Mouse (Mus musculus): ENCODE measurements around the gene Dgkh. TPM values are rescaled to one million over a fixed set of nuclear protein-coding genes. Genes with fewer than 3 reads are reported as not detected.

The Dgkh gene
- polyA plus RNA-seq, 1 experiment: 0.82 TPM

DNA sequence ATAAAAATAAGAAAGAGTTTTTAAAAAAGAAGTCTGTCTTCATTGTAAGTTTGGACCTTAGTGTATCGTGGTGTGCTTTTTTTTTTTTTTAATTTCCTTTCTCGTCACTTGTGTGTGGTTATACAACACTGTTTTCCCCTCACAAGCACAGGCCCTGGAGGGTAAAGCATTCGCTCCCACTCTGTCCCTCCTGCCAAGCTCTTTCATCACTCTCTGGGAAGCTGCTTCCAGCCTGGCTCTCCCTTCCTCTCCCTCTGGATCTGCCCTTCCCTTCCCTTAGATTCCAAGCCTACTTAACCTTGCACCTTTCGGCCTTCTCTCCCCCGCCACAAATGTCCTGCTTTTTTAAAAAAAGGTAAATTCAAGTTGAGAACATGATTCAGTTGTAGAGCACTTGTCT, 69.9 kb downstream of the Dgkh start:
- H3K4me3 ChIP-seq (ENCODE audit: extremely low read depth, insufficient read depth, insufficient read length): no peak overlapping the region
- no peaks in the 10 kb centered on the region for H3K4me1 ChIP-seq (ENCODE audit: control insufficient read depth, insufficient read depth, insufficient read length)
- no peak for TF ChIP-seq CTCF (IDR thresholded peaks at IDR 0.05; ENCODE audit: extremely low read depth, insufficient read depth, insufficient read length, insufficient replicate concordance)
- TF ChIP-seq POLR2A (IDR thresholded peaks at IDR 0.05; ENCODE audit: low read depth, low read length): no peak
- WGBS: 68% methylated on average over 5 of the region's 5 CpGs
- no peaks in the 10 kb centered on the region for H3K27me3 ChIP-seq (ENCODE audit: control insufficient read depth, insufficient read depth, low read length)
- H3K36me3 ChIP-seq (ENCODE audit: control insufficient read depth, insufficient read depth, low read length): no peaks in the 10 kb centered on the region
- no peak for DNase-seq (ENCODE audit: low read depth in 1 of 2, low spot score in 2 of 2)
- no peak overlapping the region for H3K27ac ChIP-seq (ENCODE audit: insufficient read depth, low read length)

DNA sequence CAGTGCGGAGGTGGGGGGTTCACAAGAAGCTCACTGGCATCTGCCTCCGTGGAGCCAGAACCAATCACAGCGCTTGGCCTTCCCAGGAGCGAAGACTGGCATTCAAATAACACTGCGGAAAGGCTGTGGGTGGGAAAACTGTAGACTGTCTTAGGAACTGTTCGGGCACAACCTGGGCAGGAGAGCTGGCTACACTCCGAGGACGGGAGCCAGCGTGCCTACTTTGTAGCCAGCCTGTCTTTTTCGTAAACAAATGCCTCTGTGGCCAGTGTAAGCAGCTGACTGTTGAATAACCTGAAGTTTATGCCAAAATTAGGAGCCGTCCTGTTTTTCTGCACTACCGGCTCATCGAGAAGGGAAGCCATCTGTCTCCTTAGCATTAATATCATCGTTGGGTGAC, 71.1 kb downstream of the Dgkh start:
- Histone ChIP-seq H3K27ac (ENCODE audit: insufficient read depth, low read length) (no peak overlapping the region), H3K27me3 (ENCODE audit: control insufficient read depth, insufficient read depth, low read length) (no peaks in the 10 kb centered on the region), H3K36me3 (ENCODE audit: control insufficient read depth, insufficient read depth, low read length) (no peaks in the 10 kb centered on the region), H3K4me1 (ENCODE audit: control insufficient read depth, insufficient read depth, insufficient read length) (no peaks in the 10 kb centered on the region), H3K4me3 (ENCODE audit: extremely low read depth, insufficient read depth, insufficient read length) (no peak overlapping the region)
- WGBS: 93% methylated on average over 14 of the region's 14 CpGs
- TF ChIP-seq CTCF (IDR thresholded peaks at IDR 0.05; ENCODE audit: extremely low read depth, insufficient read depth, insufficient read length, insufficient replicate concordance): no peak
- TF ChIP-seq POLR2A (IDR thresholded peaks at IDR 0.05; ENCODE audit: low read depth, low read length): no peak
- no peak for DNase-seq (ENCODE audit: low read depth in 1 of 2, low spot score in 2 of 2)

DNA sequence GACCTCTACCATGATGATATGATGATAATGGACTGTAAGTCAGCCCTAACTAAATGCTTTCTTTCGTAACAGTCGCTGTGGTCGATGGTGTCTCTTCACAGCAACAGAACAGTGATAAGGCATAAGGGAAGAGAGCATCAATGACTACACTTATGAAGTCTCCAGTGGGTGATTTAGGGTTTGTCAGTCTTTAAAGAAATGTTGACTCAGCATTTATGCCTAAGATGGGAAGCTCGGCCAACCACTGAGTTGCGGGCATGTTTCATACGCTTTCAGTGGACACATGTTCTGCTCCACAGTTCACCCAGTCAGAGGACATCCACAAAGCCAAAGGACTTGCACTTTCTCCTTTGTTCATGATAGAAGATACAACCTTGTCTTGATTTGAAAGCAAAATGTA, 73.9 kb downstream of the Dgkh start:
- Histone ChIP-seq H3K4me3 (ENCODE audit: extremely low read depth, insufficient read depth, insufficient read length) (no peak overlapping the region), H3K4me1 (ENCODE audit: control insufficient read depth, insufficient read depth, insufficient read length) (no peaks in the 10 kb centered on the region), H3K27me3 (ENCODE audit: control insufficient read depth, insufficient read depth, low read length) (no peaks in the 10 kb centered on the region), H3K27ac (ENCODE audit: insufficient read depth, low read length) (no peak overlapping the region), H3K36me3 (ENCODE audit: control insufficient read depth, insufficient read depth, low read length) (no peaks in the 10 kb centered on the region)
- 91% methylated on average over 6 of the region's 6 CpGs for WGBS
- no peak for TF ChIP-seq CTCF (IDR thresholded peaks at IDR 0.05; ENCODE audit: extremely low read depth, insufficient read depth, insufficient read length, insufficient replicate concordance)
- TF ChIP-seq POLR2A (IDR thresholded peaks at IDR 0.05; ENCODE audit: low read depth, low read length): no peak
- DNase-seq (ENCODE audit: low read depth in 1 of 2, low spot score in 2 of 2): no peak

DNA sequence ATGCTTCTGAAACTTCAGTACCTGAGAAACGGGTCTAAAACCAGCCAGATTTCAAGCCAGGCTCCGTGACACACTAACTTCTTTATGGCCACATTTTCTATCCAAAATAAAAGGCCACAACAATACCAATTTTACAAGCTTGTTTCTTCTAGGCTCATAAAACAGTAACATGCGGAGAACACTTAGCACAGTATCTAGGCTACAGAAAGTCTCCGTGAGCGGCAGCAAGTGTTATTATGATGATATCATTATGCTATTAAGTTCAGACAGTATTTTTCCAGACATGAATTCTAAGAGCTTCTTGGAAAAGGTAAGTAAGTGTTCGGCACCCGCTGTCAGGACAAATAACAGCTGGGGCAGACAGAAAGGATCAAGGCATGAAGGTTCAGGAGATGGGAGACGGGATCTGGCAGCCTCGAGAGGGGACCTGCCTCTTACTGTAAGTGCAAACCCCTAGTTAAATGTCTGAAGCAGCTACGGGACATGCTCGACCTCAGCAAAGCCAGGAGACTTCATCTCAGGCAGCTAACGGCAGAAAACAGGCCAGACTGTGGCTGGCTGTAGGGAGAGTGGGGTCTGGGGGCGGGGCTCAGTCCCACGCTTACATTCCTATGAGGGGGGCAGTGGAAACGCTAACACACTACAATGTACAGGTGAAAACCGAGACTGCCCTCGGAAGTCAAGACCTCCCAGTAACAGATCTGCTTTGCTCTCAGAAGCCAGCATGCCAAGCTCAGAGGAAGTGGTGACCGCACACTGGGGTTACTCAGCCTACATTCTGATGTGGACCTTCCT, 75.5 kb downstream of the Dgkh start:
- Histone ChIP-seq H3K36me3 (ENCODE audit: control insufficient read depth, insufficient read depth, low read length) (no peaks in the 10 kb centered on the region), H3K27me3 (ENCODE audit: control insufficient read depth, insufficient read depth, low read length) (no peaks in the 10 kb centered on the region), H3K4me3 (ENCODE audit: extremely low read depth, insufficient read depth, insufficient read length) (no peak overlapping the region), H3K4me1 (ENCODE audit: control insufficient read depth, insufficient read depth, insufficient read length) (no peaks in the 10 kb centered on the region), H3K27ac (ENCODE audit: insufficient read depth, low read length) (no peak overlapping the region)
- TF ChIP-seq POLR2A (IDR thresholded peaks at IDR 0.05; ENCODE audit: low read depth, low read length) (no peak), CTCF (IDR thresholded peaks at IDR 0.05; ENCODE audit: extremely low read depth, insufficient read depth, insufficient read length, insufficient replicate concordance) (no peak)
- 93% methylated on average over 18 of the region's 18 CpGs for WGBS
- DNase-seq (ENCODE audit: low read depth in 1 of 2, low spot score in 2 of 2): no peak

DNA sequence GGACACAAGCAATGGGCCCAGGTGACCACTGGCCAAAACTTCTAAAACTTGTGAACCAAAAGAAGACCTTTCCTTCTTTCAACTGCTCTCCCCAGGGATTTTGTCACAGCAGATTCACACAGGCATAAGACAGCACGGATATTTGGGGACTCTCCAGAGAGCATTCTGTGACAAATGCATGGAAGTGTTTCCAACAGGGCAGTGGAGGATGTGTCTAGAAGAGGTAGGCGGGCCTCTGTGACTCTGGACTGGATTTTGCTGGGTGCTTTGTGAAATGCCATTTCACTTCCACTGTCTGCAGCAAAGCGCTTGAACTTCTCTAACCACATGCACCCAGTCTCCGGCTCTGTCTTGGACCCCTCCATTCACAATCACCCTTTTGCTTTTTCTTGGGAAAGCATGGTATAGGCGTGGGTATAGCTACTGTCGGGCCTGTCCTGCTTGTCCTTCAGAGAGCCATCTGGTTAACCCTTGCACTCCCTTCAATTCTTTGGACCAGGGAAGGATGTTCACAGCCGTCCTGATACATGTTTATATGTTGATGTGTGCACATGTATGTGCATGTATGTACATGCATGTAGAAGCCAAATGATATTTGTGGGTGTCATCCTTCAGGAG, 77.5 kb downstream of the Dgkh start:
- no peak for DNase-seq (ENCODE audit: low read depth in 1 of 2, low spot score in 2 of 2)
- Histone ChIP-seq H3K4me3 (ENCODE audit: extremely low read depth, insufficient read depth, insufficient read length) (no peak overlapping the region), H3K27ac (ENCODE audit: insufficient read depth, low read length) (no peak overlapping the region), H3K4me1 (ENCODE audit: control insufficient read depth, insufficient read depth, insufficient read length) (no peaks in the 10 kb centered on the region), H3K27me3 (ENCODE audit: control insufficient read depth, insufficient read depth, low read length) (no peaks in the 10 kb centered on the region), H3K36me3 (ENCODE audit: control insufficient read depth, insufficient read depth, low read length) (no peaks in the 10 kb centered on the region)
- TF ChIP-seq CTCF (IDR thresholded peaks at IDR 0.05; ENCODE audit: extremely low read depth, insufficient read depth, insufficient read length, insufficient replicate concordance) (no peak), POLR2A (IDR thresholded peaks at IDR 0.05; ENCODE audit: low read depth, low read length) (no peak)
- WGBS: 87% methylated on average over 7 of the region's 7 CpGs

DNA sequence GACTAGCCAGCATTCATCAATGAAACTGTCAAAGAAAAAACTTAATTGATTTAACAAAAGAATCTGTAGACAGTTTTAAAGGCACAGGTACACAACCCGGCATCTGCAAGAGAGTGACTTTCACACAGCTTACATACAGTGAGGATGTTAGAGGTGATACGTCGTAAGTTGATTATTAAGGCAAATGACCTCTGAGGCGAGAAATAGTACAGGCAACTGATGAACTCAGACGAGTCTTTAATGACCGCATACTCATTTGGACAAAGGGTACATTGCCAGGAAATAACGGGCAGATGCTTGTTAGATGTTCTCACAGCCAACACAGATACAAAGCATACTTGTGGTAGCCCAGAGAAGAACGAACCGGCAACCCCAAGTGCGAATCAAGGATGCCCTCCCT, 78.4 kb downstream of the Dgkh start:
- H3K27ac ChIP-seq (ENCODE audit: insufficient read depth, low read length): no peak overlapping the region
- DNase-seq (ENCODE audit: low read depth in 1 of 2, low spot score in 2 of 2): no peak
- WGBS: 92% methylated on average over 10 of the region's 10 CpGs
- TF ChIP-seq CTCF (IDR thresholded peaks at IDR 0.05; ENCODE audit: extremely low read depth, insufficient read depth, insufficient read length, insufficient replicate concordance): no peak
- TF ChIP-seq POLR2A (IDR thresholded peaks at IDR 0.05; ENCODE audit: low read depth, low read length): no peak
- H3K36me3 ChIP-seq (ENCODE audit: control insufficient read depth, insufficient read depth, low read length): no peaks in the 10 kb centered on the region
- H3K4me3 ChIP-seq (ENCODE audit: extremely low read depth, insufficient read depth, insufficient read length): no peak overlapping the region
- no peaks in the 10 kb centered on the region for H3K27me3 ChIP-seq (ENCODE audit: control insufficient read depth, insufficient read depth, low read length)
- no peaks in the 10 kb centered on the region for H3K4me1 ChIP-seq (ENCODE audit: control insufficient read depth, insufficient read depth, insufficient read length)

DNA sequence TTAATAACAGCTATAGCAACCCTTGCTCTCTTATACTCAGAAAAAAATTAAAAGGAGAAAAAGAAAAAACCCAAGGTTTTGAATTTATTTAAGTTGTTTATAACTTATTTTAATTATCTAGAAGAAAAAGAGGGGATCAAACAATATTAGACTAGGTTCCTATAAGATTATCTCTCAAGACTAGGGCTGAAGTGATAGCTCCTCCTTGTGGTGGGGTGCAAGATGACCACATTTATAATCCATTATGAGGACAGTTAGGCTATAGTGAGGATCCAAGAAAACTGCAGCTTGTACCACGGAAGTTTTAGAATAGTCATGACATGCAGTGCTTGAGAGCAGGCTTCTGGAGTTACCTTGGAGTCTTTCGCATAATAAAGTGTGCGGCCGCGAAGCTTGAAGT, 79.2 kb downstream of the Dgkh start:
- H3K27ac ChIP-seq (ENCODE audit: insufficient read depth, low read length): no peak overlapping the region
- no peak for DNase-seq (ENCODE audit: low read depth in 1 of 2, low spot score in 2 of 2)
- H3K4me3 ChIP-seq (ENCODE audit: extremely low read depth, insufficient read depth, insufficient read length): no peak overlapping the region
- no peak for TF ChIP-seq POLR2A (IDR thresholded peaks at IDR 0.05; ENCODE audit: low read depth, low read length)
- no peak for TF ChIP-seq CTCF (IDR thresholded peaks at IDR 0.05; ENCODE audit: extremely low read depth, insufficient read depth, insufficient read length, insufficient replicate concordance)
- WGBS: 94% methylated on average over 5 of the region's 5 CpGs
- no peaks in the 10 kb centered on the region for H3K36me3 ChIP-seq (ENCODE audit: control insufficient read depth, insufficient read depth, low read length)
- no peaks in the 10 kb centered on the region for H3K4me1 ChIP-seq (ENCODE audit: control insufficient read depth, insufficient read depth, insufficient read length)
- H3K27me3 ChIP-seq (ENCODE audit: control insufficient read depth, insufficient read depth, low read length): no peaks in the 10 kb centered on the region

Data from spleen, adult 2 months (tissue).